Mouse (Mus musculus) layer of hippocampus, postnatal 36 days (tissue): Measurements from ENCODE around the gene Lrrtm3. TPM values are rescaled to one million over a fixed set of nuclear protein-coding genes. Genes with fewer than 3 reads are reported as not detected.
A peak's percentile ranks its signal among the peaks of the same experiment; 100 is the strongest.

Source experiments
- DNase-seq, 2 experiments: peaks; one replicate each; pipeline ENCODE4 v3.0.0; 2022
- total RNA-seq, 2 experiments: library from RNA; stranded (reverse); gene quantifications; 2 replicates each; pipeline ENCODE4 v1.2.3; 2021

The Lrrtm3 gene
- 10 to 100 TPM; 19.7 to 23.6 TPM for total RNA-seq

GRCm38 (mm10) chr10:64089680-64090460, at the start of gene Lrrtm3:
Gene Lrrtm3, minus strand, starts transcription at chr10:64090277.
- DNase-seq: peak; percentile 72 to 75

DNA sequence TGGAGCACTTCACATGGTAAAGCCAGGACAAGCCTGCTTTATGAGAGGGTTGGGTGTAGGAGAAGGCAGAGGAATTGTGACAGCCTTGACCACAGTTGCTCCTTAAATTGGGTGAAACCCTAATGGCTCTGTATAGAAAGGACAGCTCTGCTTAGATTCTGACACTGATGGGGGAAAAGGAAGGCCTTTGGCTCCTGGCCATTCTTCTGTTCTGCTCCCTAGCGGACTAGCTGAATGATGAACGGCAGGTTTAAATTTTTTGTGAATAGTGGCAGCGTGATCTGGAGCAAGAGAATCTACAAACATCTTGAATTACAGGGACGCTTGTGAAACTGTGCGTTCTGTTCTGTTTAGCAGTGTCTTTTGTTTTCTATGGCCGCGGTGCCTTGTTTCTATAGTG, 45.4 kb upstream of the Lrrtm3 start:
- no peak for DNase-seq

GRCm38 (mm10) chr10:64133461-64133860, 43.4 kb upstream of the Lrrtm3 start:
- DNase-seq: no peak

DNA sequence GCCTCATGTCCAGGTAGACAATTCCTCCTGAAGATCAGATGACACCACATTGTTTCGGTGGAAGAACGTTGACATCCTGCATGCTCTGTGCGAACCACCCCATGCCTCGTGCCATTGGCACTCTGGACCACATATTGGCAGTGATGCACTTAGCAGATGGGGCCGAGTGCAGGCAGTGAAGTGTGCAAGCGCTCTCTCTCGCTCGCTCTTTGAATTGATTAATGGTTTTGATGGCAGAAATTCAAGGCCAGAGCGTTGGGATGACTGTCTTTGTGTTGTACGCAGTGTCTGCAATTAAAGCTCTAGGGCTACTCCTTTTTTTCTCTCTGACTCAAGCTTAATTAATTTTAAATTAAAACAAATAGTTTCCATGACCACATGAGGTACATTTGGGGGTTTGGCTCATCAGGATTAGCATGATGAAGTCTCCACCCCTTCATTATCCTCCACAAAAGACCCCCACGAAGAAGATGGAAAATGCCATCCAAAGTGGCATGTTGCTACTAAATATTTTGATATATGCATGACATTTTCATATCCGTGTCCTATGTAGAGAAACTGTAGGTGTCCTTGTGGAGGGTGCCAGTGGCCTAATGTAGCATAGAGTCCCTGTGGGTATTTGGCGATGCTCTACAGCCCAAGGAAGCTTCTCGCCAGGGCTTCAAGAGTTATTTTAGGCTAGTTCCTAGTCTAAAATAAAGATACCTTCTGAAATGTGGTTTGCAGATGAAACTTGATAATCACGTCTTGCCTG, 40.5 kb upstream of the Lrrtm3 start:
- peak in 1 of 2 experiments; percentile 25 for DNase-seq

DNA sequence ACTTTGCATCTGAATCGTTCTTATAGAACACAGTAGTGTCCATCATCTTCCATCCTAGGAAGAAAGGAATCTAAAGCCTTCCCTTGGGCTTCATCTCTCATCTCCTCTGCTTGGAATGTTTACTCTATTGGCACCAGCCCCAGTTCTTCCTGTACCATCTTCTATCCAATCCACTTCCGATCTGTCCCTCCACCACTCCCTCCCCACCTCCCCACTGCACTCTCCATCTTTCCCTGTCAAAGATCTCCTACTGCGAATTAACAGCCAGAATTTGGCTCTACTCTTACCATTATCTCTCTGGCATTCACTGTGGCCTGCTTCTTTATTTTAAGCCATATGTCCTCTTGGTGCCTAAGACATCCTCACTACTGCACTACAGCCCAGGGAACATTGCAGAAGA, 28.8 kb upstream of the Lrrtm3 start:
- DNase-seq: no peak

GRCm38 (mm10) chr10:64115246-64115645, 25.2 kb upstream of the Lrrtm3 start:
- no peak for DNase-seq

- no peak for DNase-seq
Observed at GRCm38 (mm10) chr10:64096532-64096931, 6.5 kb upstream of the Lrrtm3 start.

DNA sequence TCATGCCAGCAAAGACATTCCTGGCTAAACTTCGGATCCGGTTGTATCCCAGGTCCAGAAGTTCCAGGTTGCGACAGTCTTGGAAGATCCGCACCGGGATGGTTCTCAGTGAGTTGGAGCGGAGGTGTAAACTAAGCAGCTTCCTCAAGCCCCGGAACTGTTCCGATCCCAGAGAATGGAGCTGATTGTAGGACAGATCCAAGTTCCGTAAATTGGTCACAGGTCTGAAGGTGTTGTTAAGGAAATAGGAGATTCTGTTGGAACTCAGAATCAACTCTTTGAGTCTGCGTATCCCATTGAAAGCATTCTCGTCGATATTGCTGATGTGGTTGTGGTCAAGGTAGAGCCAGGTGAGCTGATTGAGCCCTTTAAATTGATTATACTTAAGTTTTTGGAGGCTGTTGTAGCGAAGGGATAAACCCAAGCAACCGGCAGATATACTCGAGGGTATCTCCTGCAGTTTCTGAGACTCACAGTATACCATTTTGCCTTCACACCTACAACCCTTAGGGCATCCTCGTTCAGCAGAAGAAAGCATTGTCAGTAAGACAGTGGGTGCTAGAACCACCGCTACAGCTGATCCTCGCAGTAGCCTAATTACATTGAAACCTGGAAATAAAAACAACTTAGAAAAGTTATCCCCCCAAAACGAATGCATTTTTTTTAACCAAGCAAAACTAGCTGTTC, 1.2 kb downstream of the Lrrtm3 start:
- no peak for DNase-seq

DNA sequence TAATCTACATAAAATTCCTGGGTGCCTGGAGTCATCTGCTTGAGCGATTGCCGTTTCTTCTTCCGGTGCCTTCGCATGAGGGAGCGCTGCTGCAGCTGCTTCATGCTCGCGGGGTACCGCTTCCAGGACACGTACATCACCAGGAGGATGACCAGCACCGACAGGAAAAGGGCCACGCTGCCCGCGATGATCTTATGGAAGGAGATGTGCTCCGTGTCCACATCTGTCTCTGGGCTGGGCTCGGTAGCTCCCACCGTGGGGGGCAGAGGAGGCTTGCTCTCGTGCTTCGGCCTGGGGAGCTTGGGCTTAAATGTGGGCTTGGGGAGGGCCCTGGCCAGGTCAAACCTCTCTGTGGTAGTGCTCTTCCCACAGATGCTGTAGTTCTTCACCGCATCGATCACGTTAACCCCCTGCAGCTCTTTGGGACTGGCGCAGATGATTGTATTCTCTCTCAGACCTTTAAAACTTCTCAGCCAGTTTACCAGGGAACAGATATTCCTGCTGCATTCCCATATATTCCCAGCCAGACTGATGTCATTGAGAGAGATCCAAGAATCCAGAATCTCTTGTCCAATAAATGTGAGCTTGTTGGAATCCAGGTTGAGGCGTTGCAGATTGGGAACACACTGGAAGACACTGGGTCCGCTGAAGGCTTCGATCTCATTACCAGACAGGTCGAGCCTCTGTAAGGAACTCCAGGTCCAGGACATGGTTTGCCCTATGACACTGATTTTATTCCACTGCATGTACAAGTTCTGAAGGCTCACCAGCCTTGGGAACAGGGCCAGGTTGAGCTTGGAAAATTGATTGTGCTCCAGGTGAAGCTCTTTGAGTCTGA, 1.9 kb downstream of the Lrrtm3 start:
- peak; percentile 18 to 25 for DNase-seq

- no peak for DNase-seq
Observed at GRCm38 (mm10) chr10:64087521-64087920, 2.6 kb downstream of the Lrrtm3 start.

- peak; percentile 10 to 21 for DNase-seq
Observed at GRCm38 (mm10) chr10:64086567-64087391, 3.3 kb downstream of the Lrrtm3 start.

DNA sequence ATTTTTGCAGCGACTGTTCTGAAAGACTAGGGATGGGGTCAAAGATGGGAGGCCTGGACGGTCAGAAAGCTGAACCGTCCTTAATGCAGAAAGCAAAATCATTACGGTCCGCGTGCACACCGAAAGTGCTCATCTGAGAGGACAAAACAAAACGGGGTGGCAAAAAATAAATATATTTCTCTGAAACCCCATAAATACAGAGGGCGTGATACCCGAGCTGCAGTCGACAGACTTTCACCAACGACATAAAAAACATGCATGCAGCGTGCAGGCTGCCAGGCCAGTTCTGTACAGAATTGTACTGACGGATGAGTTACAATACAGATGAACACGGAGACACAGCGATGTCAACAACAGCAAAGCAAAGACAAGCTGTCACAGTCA, 3.9 kb downstream of the Lrrtm3 start:
- DNase-seq: peak in 1 of 2 experiments; percentile 10

DNA sequence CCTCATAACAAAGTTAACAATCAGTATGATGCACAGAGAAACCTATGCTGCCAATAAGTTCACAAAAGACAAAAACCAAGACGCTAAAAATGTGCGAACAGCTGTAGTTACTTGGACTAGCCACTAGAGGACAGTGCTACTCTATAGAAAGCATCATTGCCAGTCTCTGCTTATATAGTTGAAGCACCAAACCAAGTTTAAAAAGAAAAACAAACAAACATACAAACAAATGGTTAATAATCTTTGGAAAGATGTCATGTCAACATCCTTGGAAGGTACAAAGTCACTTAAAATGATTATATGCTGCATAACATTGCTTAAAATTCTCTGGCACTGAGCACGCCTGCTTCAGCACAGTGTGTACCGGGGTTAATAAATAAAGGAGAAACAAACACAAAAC, 5.6 kb downstream of the Lrrtm3 start:
- DNase-seq: no peak

- peak; percentile 18 to 29 for DNase-seq
Observed at GRCm38 (mm10) chr10:64083813-64084212, 6.3 kb downstream of the Lrrtm3 start.

DNA sequence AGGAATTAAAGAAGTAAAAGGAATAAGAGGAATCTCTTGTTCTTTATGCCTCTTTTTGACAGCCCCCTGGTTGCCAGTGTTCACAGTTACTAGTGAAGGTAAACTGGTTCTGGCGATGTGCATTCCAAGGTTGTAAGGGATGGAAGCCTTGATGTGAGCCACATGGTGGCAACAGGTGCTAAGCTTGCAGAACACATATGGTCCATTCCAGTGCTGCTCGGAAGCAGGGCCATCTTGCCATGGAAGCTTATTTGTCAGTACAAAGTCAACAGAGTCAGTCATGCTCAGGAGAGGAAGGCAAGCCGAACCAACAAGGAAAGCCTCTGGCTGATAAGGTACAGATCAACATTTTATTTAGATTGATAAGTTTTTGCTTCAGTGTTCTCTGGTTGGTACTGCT, 7.7 kb downstream of the Lrrtm3 start:
- no peak for DNase-seq

- no peak for DNase-seq
Observed at GRCm38 (mm10) chr10:64076410-64077052, 13.5 kb downstream of the Lrrtm3 start.

- peak; percentile 37 to 55 for DNase-seq
Observed at GRCm38 (mm10) chr10:64075944-64076343, 14.1 kb downstream of the Lrrtm3 start.

DNA sequence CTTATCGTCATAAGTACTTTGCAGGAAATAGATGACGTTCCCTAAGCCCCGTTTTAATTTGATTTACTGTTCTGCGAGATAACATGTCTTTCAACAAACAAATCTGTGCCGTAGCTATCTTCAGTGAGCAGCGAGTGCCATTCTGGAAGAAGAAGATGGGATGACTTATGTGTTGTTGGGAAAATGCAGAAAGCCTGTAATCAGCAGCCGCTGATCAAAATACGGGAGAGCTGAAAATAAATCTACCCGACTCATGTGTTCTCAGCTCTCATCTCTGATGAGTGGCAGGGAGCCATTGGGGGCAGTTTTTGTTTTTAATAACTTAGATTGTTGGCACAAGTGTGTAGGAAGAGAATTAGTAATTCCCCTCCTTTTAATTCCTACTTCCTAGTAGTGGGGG, 26.4 kb downstream of the Lrrtm3 start:
- no peak for DNase-seq

GRCm38 (mm10) chr10:64049946-64050345, 40.1 kb downstream of the Lrrtm3 start:
- no peak for DNase-seq

GRCm38 (mm10) chr10:64049151-64049550, 40.9 kb downstream of the Lrrtm3 start:
- DNase-seq: no peak

DNA sequence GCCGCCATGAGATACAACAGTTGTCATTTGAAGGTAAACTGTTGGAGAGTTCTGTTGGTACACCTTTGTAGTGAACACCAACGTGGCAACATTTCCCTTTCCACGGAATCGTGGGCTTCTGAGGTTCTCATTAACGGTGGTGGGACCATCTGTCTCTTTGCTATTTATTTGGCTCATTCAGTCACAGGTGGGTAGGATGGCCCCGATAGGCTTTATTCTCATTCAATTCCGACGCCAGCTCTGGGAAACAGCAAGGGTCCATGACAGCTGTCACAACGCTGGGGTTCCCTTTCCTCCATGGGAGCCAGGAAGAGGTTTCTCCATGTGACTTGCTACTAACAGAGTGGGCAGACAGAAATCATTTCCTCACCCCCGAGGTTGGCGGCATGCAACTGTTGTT, 48.2 kb downstream of the Lrrtm3 start:
- DNase-seq: no peak
